Mouse (Mus musculus): Measurements from ENCODE around the gene Supt3.

DNA sequence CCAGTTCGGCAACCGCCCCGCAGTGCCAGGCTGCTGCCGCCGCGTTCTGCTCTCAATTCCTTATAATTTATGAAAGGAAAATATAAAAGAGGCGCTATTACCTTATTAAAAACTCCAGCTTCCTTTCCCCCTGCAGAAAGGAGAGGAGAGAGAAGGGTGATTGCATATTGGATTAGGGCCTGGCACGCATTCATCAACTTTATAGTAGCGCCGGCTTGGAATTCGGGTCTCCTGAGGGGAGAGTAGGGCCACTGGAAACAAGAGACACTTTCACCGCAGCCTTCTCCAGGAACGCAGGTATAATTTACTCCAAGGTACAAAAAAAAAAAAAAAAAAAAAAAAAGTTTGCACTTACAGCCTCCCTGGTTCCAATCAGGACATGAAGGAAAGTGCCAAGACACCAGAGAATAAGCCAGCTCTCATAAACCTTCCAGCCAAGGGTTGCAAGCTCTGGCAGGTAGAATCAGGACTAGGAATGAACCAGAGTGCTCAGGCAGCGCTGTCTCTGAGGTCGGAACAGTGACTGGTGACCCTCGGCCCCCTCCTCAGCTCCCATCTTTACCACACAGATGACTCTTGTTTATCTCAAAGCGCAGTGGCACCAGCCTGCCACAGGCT lies 374.5 kb downstream of the Supt3 start:
- TF ChIP-seq CTCF (conservative IDR thresholded peaks at IDR 0.05; ENCODE audit: insufficient read depth, insufficient read length, low read depth, low read length) (no peak), POLR2A (IDR thresholded peaks at IDR 0.05; ENCODE audit: low read depth, low read length) (no peak)

Measured in kidney, adult 2 months (tissue).